Mouse (Mus musculus) lung, embryonic 15.5 days (tissue): ENCODE measurements around the gene Arl13b. TPM values are rescaled to one million over a fixed set of nuclear protein-coding genes. Genes with fewer than 3 reads are reported as not detected.
A peak's percentile ranks its signal among the peaks of the same experiment; 100 is the strongest.

ENCODE experiments used
- ATAC-seq: fragments of 200-750 bp; cut with Nextera tagmentation; 2 replicates; pipeline ENCODE4 v1.8.0; 2017; ENCODE audit warnings: moderate number of reproducible peaks, borderline replicate concordance; ENCODE audit not compliant: low FRiP score, low TSS enrichment; ENCODE audit errors: extremely low read depth
- H3K27ac ChIP-seq: fragments of 300-500 bp; sonication (generic); 2 replicates; pipeline ENCODE4 v1.5.1; 2015; ENCODE audit warnings: moderate library complexity, mild to moderate bottlenecking, inconsistent platforms
- H3K27me3 ChIP-seq: fragments of 300-500 bp; sonication (generic); 2 replicates; pipeline ENCODE4 v1.6.1; 2015; ENCODE audit warnings: inconsistent platforms
- H3K36me3 ChIP-seq: fragments of 300-500 bp; sonication (generic); 2 replicates; pipeline ENCODE4 v1.6.1; 2015; ENCODE audit warnings: inconsistent platforms
- H3K4me1 ChIP-seq: fragments of 300-500 bp; sonication (generic); 2 replicates; pipeline ENCODE4 v1.6.1; 2015; ENCODE audit warnings: inconsistent platforms
- H3K4me2 ChIP-seq: fragments of 300-500 bp; sonication (generic); 2 replicates; pipeline ENCODE4 v1.6.1; 2015; ENCODE audit warnings: inconsistent platforms, mild to moderate bottlenecking, moderate library complexity
- H3K4me3 ChIP-seq: fragments of 300-500 bp; sonication (generic); 2 replicates; pipeline ENCODE4 v1.5.1; 2015; ENCODE audit warnings: mild to moderate bottlenecking, inconsistent platforms
- H3K9ac ChIP-seq: fragments of 300-500 bp; sonication (generic); 2 replicates; pipeline ENCODE4 v1.6.1; 2015; ENCODE audit warnings: inconsistent platforms
- H3K9me3 ChIP-seq: fragments of 300-500 bp; sonication (generic); 2 replicates; pipeline ENCODE4 v1.6.1; 2016; ENCODE audit warnings: inconsistent platforms
- WGBS: fragments of 180-500 bp; shearing (Covaris S2); methylation state at CpG from one replicate; pipeline ENCODE4 v1.1.7; 2015; 5-methylcytosine and 5-hydroxymethylcytosine counted together
- polyA plus RNA-seq: library from polyadenylated mRNA; unstranded; fragments of >200 nt; fragmentation: Nextera tagmentation; extraction: Ambion mirVana; gene quantifications from 2 replicates; pipeline ENCODE4 v1.2.1, GENCODE M21; 2015

Gene Arl13b
- polyA plus RNA-seq, 1 experiment from 2014 or later = 21.3 TPM

GRCm38 (mm10) chr16:62813790-62814189, 33.0 kb downstream of the Arl13b start:
- WGBS = 63% methylated on average over 5 of the region's 5 CpGs
- H3K9me3 ChIP-seq = no peaks in the 10 kb centered on the region
- no peak overlapping the region for H3K4me3 ChIP-seq
- no peak overlapping the region for H3K9ac ChIP-seq
- H3K4me2 ChIP-seq = no peak overlapping the region
- H3K4me1 ChIP-seq = 0 out of 2 replicates have a peak, but pooled peaks cover 8% of the 10 kb centered on the region
- ATAC-seq = no peak
- H3K27me3 ChIP-seq = no peaks in the 10 kb centered on the region
- H3K36me3 ChIP-seq = no peaks in the 10 kb centered on the region
- H3K27ac ChIP-seq = peak overlapping the region; percentile 79

GRCm38 (mm10) chr16:62810855-62811254, 36.0 kb downstream of the Arl13b start:
- WGBS = 75% methylated on average over 4 of the region's 4 CpGs
- Histone ChIP-seq H3K4me2 (no peak overlapping the region), H3K4me1 (peaks cover 21% of the 10 kb centered on the region; the same call in 1 of the 2 replicates), H3K27ac (no peak overlapping the region), H3K9me3 (no peaks in the 10 kb centered on the region), H3K9ac (no peak overlapping the region), H3K4me3 (no peak overlapping the region), H3K27me3 (no peaks in the 10 kb centered on the region), H3K36me3 (no peaks in the 10 kb centered on the region)
- ATAC-seq = no peak

DNA sequence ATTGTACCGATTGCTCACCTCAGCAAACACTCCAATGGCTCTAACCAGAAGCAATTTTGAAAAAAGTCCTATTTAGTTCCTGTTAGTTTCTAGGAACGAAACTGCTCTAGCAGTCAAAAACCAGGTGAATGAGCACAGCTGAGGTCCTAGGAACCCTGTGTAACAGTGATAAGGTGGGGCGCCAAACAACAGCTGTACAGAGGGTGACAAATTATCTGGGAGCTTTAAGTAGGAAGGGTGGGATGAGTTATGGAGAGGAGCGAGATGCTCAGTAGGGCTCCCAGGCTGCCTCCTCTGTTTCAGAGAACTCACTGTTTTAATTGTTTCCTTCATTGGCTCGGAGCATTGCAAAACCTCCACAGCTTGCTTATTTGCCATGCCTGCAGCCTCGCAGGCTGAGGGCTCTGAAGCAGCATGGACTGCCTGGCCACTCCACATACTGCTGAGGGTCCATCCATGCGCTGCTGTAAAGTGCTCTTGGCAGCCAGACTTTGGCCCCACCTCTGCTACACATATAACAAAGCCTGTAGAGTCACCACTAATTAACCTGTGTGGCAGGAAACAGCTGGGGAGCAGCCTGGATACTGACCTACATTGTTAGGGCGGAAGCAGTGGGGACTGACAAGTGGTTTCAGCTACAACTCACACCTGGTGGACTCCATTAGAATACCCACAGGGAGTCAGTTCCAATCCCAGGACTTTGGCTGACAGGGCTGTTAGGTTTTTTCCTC, 39.4 kb downstream of the Arl13b start:
- Histone ChIP-seq H3K9me3 (no peaks in the 10 kb centered on the region), H3K36me3 (peaks cover 7% of the 10 kb centered on the region; the same call in 1 of the 2 replicates), H3K4me2 (no peak overlapping the region), H3K27me3 (no peaks in the 10 kb centered on the region), H3K4me3 (no peak overlapping the region), H3K27ac (peak overlapping the region; percentile 52), H3K4me1 (peaks cover 13% of the 10 kb centered on the region; the same call in 1 of the 2 replicates), H3K9ac (no peak overlapping the region)
- 53% methylated on average over 8 of the region's 8 CpGs for WGBS
- peak; percentile 77 for ATAC-seq

- Histone ChIP-seq H3K9me3 (no peaks in the 10 kb centered on the region), H3K27ac (no peak overlapping the region), H3K27me3 (no peaks in the 10 kb centered on the region), H3K4me3 (no peak overlapping the region), H3K9ac (no peak overlapping the region), H3K36me3 (peaks cover 9% of the 10 kb centered on the region), H3K4me2 (no peak overlapping the region), H3K4me1 (peaks cover 13% of the 10 kb centered on the region; the same call in 1 of the 2 replicates)
- WGBS = 91% methylated on average over 3 of the region's 3 CpGs
- no peak for ATAC-seq
These were observed 42.2 kb downstream of the Arl13b start for GRCm38 (mm10) chr16:62804621-62805020.

DNA sequence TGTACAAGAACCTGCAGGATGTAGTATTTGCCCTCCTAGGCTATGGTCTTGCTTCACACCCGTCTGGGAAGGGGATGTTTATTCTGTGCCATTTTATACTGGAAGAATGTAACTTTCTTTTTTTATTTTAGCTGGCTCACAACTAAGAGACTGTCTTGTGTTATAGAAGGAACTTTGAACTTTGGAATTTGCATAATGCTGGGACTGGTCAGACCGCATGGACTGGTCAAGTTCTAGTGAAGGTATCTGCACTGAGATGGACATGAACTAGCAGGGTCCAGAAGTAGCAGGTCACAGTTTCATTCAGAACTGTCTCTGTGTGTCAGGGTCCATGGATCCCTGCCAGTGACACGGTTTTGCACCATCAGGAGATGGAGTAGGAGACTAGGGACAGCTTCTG, 47.0 kb downstream of the Arl13b start:
- H3K27ac ChIP-seq = no peak overlapping the region
- no peak overlapping the region for H3K4me3 ChIP-seq
- no peak for ATAC-seq
- no peak overlapping the region for H3K4me2 ChIP-seq
- no peaks in the 10 kb centered on the region for H3K9me3 ChIP-seq
- H3K27me3 ChIP-seq = no peaks in the 10 kb centered on the region
- no peaks in the 10 kb centered on the region for H3K4me1 ChIP-seq
- no peak overlapping the region for H3K9ac ChIP-seq
- H3K36me3 ChIP-seq = peaks cover 9% of the 10 kb centered on the region; the same call in 1 of the 2 replicates
- 74% methylated on average over 3 of the region's 3 CpGs for WGBS

DNA sequence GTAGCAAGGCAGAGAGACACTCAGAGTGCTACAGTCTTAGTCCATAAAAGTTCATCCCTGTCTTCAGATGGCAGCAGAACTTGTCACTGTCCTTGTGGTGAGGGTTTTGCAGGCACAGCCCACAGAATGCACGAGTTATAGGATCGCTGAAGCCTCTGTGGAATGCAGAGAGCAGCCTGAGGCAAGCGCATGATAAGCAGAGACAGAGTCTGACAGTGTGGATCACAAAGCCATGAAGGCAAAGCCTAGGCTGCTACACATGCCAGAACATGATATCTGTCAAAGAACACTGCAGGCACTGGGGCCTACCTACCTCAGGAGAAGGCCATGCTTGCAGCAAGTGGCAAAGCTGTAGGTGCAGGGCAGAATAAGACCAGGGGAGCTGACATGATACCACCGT, 47.4 kb downstream of the Arl13b start:
- H3K27ac ChIP-seq = no peak overlapping the region
- WGBS = 83% methylated on average over 4 of the region's 4 CpGs

GRCm38 (mm10) chr16:62798808-62799207, 48.0 kb downstream of the Arl13b start:
- Histone ChIP-seq H3K36me3 (peaks cover 4% of the 10 kb centered on the region; the same call in 1 of the 2 replicates), H3K4me3 (no peak overlapping the region), H3K4me2 (no peak overlapping the region), H3K4me1 (no peaks in the 10 kb centered on the region), H3K9me3 (no peaks in the 10 kb centered on the region), H3K27me3 (no peaks in the 10 kb centered on the region), H3K27ac (no peak overlapping the region), H3K9ac (no peak overlapping the region)
- ATAC-seq = no peak
- 91% methylated on average over 3 of the region's 3 CpGs for WGBS

More for the DNA sequence above, 47.4 kb downstream of the Arl13b start:
- H3K9ac ChIP-seq = no peak overlapping the region
- no peak overlapping the region for H3K4me3 ChIP-seq
- H3K36me3 ChIP-seq = peaks cover 6% of the 10 kb centered on the region; the same call in 1 of the 2 replicates
- no peaks in the 10 kb centered on the region for H3K4me1 ChIP-seq
- no peaks in the 10 kb centered on the region for H3K27me3 ChIP-seq
- H3K4me2 ChIP-seq = no peak overlapping the region
- no peaks in the 10 kb centered on the region for H3K9me3 ChIP-seq
- no peak for ATAC-seq

DNA sequence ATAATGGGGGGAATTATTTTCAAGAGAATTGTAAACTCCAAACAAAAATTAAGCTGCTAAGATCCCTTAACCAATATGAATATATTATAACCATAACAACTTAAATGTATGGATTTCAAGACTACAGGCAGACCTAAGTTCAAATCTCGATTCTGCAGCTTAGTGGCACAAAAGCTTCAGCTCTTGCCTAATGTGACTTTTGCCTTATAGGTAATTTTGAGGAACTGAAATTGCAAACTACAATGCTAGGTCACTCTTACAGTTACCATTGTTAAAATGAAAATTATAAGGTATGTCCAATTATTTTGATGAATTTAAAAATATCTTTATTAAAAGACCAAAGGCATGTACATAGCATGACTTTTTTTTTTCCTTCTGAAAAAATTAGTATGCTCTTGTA, 50.2 kb downstream of the Arl13b start:
- WGBS = 79% methylated on average over 1 of the region's 1 CpGs
- Histone ChIP-seq H3K4me3 (no peak overlapping the region), H3K4me1 (no peaks in the 10 kb centered on the region), H3K9ac (no peak overlapping the region), H3K36me3 (peaks cover 2% of the 10 kb centered on the region; the same call in 1 of the 2 replicates), H3K9me3 (no peaks in the 10 kb centered on the region), H3K27me3 (no peaks in the 10 kb centered on the region), H3K4me2 (no peak overlapping the region), H3K27ac (no peak overlapping the region)
- ATAC-seq = no peak

DNA sequence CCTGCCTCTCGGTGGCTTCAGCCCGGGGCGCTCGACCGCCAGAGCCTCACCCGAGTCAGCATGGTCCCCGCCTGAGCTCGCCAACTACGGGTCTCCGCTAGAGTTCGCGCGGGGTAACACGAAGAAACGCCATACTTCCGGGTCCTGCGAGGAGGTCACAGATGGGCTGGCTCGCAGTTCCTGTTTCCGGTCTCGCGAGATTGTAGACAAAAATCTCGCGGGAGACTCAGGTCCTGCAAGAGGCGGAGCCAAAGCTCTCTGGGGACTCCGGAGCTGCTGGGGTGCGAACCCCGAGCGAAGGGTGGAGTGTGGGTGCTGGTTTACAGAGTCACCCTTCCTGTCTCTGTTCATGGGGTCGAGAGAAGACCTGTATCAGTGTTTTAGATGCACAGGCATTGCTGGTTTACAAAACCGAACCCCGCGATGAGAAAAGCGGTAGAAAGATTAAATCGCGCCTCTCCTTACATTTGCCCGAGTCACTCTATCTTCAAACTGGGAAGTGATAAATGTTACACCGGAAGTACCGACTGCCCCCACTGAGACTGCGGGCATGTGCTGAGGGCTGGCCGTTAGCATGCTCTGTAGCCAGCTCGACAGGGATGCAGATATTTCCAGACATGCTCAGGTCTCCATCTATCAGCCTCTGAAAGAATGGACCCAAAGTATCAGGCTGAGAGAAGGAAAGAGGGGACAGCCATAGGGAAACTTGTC, 60.1 kb downstream of the Arl13b start, which contains the start of gene Nsun3:
TSS of gene Nsun3 (minus strand) at position 198 of the 711 bp plus-strand sequence.
- Histone ChIP-seq H3K36me3 (no peaks in the 10 kb centered on the region; the same call in 1 of the 2 replicates), H3K9ac (peak within 1 kb of the TSS; percentile 89), H3K4me1 (peaks cover 14% of the 10 kb centered on the region; the same call in 1 of the 2 replicates), H3K4me3 (peak within 1 kb of the TSS; percentile 88), H3K27ac (peak within 1 kb of the TSS; percentile 96), H3K4me2 (peak within 1 kb of the TSS; percentile 71), H3K27me3 (no peaks in the 10 kb centered on the region), H3K9me3 (no peaks in the 10 kb centered on the region)
- WGBS = under 1% methylated on average over 41 of the region's 41 CpGs
- ATAC-seq = peak; percentile 98

DNA sequence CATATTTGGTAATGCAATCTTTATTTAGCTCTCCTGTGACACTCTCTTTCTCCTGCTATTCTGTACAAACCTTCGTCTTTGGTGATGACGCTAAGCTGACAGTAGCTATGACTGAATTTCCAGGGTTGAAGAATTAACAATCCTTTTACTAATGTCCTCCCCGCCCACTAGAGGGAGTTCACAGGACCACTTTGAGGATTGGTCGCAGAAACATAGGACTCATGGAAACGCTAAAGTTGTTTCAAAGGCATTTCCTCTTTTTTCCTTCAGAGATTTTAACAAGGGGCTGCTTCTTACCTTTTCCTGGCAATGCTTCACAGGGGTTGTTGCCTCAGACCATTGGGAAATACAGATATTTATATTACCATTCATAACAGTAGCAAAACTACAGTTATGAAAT, 64.6 kb downstream of the Arl13b start:
- no peaks in the 10 kb centered on the region for H3K27me3 ChIP-seq
- H3K9ac ChIP-seq = no peak overlapping the region
- no peak for ATAC-seq
- no peak overlapping the region for H3K27ac ChIP-seq
- no peak overlapping the region for H3K4me2 ChIP-seq
- WGBS = 43% methylated on average over 5 of the region's 5 CpGs
- no peaks in the 10 kb centered on the region for H3K9me3 ChIP-seq
- H3K4me1 ChIP-seq = peaks cover 12% of the 10 kb centered on the region; the same call in 1 of the 2 replicates
- H3K36me3 ChIP-seq = no peaks in the 10 kb centered on the region; the same call in 1 of the 2 replicates
- H3K4me3 ChIP-seq = no peak overlapping the region

- 77% methylated on average over 10 of the region's 10 CpGs for WGBS
- Histone ChIP-seq H3K9ac (no peak overlapping the region), H3K4me3 (no peak overlapping the region), H3K36me3 (no peaks in the 10 kb centered on the region; the same call in 1 of the 2 replicates), H3K4me1 (no peaks in the 10 kb centered on the region), H3K27me3 (no peaks in the 10 kb centered on the region), H3K27ac (no peak overlapping the region), H3K4me2 (no peak overlapping the region), H3K9me3 (no peaks in the 10 kb centered on the region)
- ATAC-seq = no peak
These were observed 68.6 kb downstream of the Arl13b start for GRCm38 (mm10) chr16:62778282-62778681.

GRCm38 (mm10) chr16:62776034-62776433, 70.8 kb downstream of the Arl13b start:
- no peak overlapping the region for H3K4me3 ChIP-seq
- no peak overlapping the region for H3K4me2 ChIP-seq
- no peaks in the 10 kb centered on the region for H3K9me3 ChIP-seq
- H3K4me1 ChIP-seq = no peaks in the 10 kb centered on the region
- H3K36me3 ChIP-seq = no peaks in the 10 kb centered on the region
- H3K27ac ChIP-seq = no peak overlapping the region
- ATAC-seq = no peak
- H3K27me3 ChIP-seq = no peaks in the 10 kb centered on the region
- WGBS = 78% methylated on average over 11 of the region's 11 CpGs
- no peak overlapping the region for H3K9ac ChIP-seq
